Mouse (Mus musculus) small intestine, adult 2 months (tissue): ENCODE results near the gene Ap1s1.

ENCODE experiments used
- CTCF ChIP-seq: fragments of 200-500 bp; IDR thresholded peaks from 2 replicates; pipeline ENCODE4 v1.5.1; 2012; ENCODE audit warnings: low read depth, mild to moderate bottlenecking, control low read depth, inconsistent platforms, low read length, moderate library complexity, mixed read lengths; ENCODE audit not compliant: insufficient replicate concordance, insufficient read length; ENCODE audit errors: extremely low read depth
- POLR2A ChIP-seq: fragments of 200-500 bp; IDR thresholded peaks from 2 replicates; pipeline ENCODE4 v1.6.1; 2012; ENCODE audit warnings: low read depth, mild to moderate bottlenecking, control low read depth, inconsistent platforms, low read length, moderate library complexity

GRCm38 (mm10) chr5:137065923-137066322, 20.0 kb upstream of the Ap1s1 start:
- TF ChIP-seq CTCF (no peak), POLR2A (no peak)
